Mouse (Mus musculus) embryonic stem cell, embryonic (primary cell): ENCODE measurements at regions not wholly inside any gene's neighbourhood (a gene's known extent, or its start where the extent isn't known, plus 50 kb on each side); places are given as distances from the start of the nearest gene placed in this dataset.

Experiments
- CTCF ChIA-PET, 4 experiments: fragments of 300-600 bp in 2 of 4; fragments of 350-600 bp in 2 of 4; sonication (Branson Sonifier 250); formaldehyde crosslinking; loops; one replicate each; lab custom pipeline; 2022; ENCODE audit warnings: inconsistent platforms in 2 of 4; lab: Charles Lee
- POLR2A ChIA-PET, 4 experiments: fragments of 300-600 bp in 2 of 4; fragments of 350-600 bp in 2 of 4; sonication (Branson Sonifier 250); formaldehyde crosslinking; loops; one replicate each; lab custom pipeline; 2022; ENCODE audit warnings: antibody characterized with exemption in 4 of 4, inconsistent platforms in 1 of 4; lab: Charles Lee

DNA sequence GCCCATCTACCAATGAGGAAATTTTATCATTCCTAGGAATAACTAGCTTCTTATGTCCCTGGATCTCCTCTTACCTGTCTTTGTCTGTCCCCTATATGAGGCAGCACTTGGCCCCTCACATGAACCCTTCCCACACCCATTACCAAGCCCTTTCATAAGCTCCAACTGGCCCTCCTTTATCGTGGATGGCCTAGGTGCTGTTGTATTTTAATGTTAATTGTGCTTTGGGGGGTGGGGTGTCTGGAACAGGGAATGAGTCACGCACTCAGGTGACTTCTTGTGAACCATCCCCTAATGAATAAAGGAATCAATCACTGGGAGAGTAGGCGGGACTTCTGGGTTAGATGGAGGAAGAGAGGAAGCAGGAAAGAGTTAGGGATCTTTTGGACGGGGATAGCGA lies 95.8 kb downstream of the Tmem17 start:
- CTCF ChIA-PET: interaction anchor here in 1 of 4 experiments (1.3 kb wide), 1 partner anchor 10 kb away, joined by 3 read pairs; no protein-coding TSS in a partner anchor
- POLR2A ChIA-PET: interaction anchor here (0.5 to 6.4 kb wide), 37 partner anchors 7 to 808 kb away, joined by 3 to 66 read pairs (median 4); partner anchors contain the start of genes Tmem17 (in 1 of the 4) and Xpo1 (in 1 of the 4)

GRCm38 (mm10) chr11:22608945-22609344 lies 97.1 kb downstream of the Tmem17 start:
- ChIA-PET POLR2A (interaction anchor here (0.7 to 6.4 kb wide), 24 partner anchors 8 to 340 kb away, joined by 3 to 66 read pairs (median 4); no protein-coding TSS in a partner anchor), CTCF (interaction anchor here in 1 of 4 experiments (0.7 kb wide), 1 partner anchor 70 kb away, joined by 5 read pairs; no protein-coding TSS in a partner anchor)

GRCm38 (mm10) chr11:22610433-22611101 lies 98.7 kb downstream of the Tmem17 start:
- POLR2A ChIA-PET: interaction anchor here in 3 of 4 experiments (0.7 to 6.4 kb wide), 24 partner anchors 9 to 1191 kb away, joined by 3 to 66 read pairs (median 4); no protein-coding TSS in a partner anchor
- CTCF ChIA-PET: no interaction called here

GRCm38 (mm10) chr11:22611102-22611869 lies 99.4 kb downstream of the Tmem17 start:
- POLR2A ChIA-PET: interaction anchor here in 3 of 4 experiments (0.9 to 6.4 kb wide), 15 partner anchors 8 to 1191 kb away, joined by 3 to 66 read pairs (median 5); no protein-coding TSS in a partner anchor
- CTCF ChIA-PET: no interaction called here

DNA sequence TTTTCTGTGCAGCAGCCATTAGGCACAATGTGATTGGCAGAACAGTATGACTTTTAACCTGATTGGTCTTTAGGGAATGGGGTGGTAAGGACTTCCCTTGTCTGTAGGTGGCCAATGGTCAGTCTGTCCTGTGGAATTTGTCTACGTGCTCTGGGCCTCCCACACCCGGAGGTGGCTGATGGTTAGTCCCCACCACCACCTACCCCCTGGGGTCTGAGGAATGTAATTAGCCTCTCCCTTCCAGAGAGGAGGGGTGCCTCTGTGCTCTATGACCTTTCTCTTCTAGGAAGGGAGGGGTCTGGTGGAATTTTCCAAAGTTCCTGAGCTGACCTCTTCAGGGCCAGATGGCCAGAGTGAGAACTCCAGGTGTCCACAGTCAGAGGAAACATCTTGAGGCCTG lies 101.6 kb downstream of the Tmem17 start:
- CTCF ChIA-PET: no interaction called here
- POLR2A ChIA-PET: interaction anchor here in 3 of 4 experiments (0.6 to 1.9 kb wide), 6 partner anchors 8 to 232 kb away, joined by 3 to 7 read pairs (median 4); no protein-coding TSS in a partner anchor

DNA sequence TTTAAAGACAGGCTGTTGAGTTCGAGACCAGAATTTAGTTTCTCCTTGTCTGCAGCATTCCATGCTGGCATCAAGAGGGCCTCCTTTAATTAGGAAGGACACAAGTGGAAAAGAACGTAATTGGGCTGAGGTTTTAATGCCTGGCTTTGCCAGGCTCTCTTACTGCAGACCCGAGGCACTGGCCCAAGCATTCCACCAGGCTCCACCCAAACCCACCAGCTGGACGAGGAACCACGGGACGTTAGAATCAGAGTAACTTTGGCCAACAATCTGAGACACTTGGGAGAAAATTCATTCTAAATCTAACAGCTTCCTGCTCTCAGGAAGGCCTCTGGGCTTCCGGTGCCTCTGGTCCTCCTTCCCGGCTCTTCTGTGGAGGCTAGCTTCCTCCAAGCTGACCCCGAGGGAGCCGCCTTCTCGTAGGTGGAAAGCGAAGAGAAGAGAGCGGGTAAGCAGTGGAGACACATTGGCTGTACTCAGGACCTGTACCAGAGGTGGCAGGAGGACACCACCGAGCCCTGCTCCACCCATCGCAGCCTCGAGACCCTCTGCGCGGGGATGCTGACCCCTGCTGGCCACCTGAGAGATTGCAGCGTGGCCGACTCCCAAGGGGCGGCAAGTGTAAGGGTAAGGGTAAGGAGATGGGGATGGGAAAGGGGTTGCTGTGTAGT lies 105.5 kb downstream of the Tmem17 start:
- ChIA-PET CTCF (interaction anchor here in 3 of 4 experiments (0.6 to 2.0 kb wide), 15 partner anchors 10 to 392 kb away, joined by 3 to 8 read pairs (median 3); no protein-coding TSS in a partner anchor), POLR2A (interaction anchor here in 3 of 4 experiments (0.7 to 2.7 kb wide), 21 partner anchors 9 to 382 kb away, joined by 3 to 25 read pairs (median 4); no protein-coding TSS in a partner anchor)

DNA sequence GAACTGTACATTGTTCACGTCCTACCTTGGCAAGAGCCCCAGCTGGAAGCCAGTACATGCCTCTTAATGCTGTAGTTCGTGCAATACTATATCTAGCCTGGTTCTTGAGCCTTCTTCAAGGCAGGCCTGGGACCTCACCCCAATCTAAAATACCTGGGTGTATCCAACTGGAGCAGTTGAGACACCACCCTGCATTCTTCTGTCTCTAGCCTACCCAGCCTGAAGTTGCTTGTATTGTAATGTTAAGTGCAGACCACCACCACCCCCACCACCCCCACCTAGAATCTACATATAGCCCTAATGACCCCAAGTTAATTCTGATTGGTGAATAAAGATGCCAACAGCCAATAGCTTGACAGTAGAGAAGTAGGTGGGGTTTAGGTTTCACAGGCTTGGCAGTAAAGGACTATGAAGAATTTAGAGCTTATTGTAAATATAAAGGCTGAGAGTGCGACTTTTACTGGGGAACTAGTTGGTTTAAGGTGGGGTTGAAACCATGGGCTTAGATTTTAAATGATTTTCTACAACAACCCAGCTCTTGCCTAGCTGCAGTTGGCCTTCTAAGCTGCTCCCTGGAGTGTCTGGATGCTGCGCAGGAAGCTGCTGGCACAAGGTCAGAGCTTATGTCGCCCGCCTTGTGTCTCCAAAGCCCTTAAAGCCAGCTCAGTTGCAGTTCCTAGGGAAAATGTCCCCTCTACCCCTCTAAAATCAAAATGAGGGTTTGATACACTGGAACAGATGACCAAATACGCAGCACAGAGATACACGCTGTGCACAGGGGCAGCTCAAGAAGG lies 109.2 kb downstream of the Tmem17 start:
- ChIA-PET POLR2A (interaction anchor here (0.5 to 3.3 kb wide), 126 partner anchors 9 to 1989 kb away, joined by 3 to 66 read pairs (median 4); partner anchors contain the start of genes Cct4 (in 2 of the 4), Commd1 (in 2 of the 4), Gm28048 (in 2 of the 4) and Tmem17 (in 2 of the 4)), CTCF (interaction anchor here (0.6 to 1.3 kb wide), 12 partner anchors 8 to 1328 kb away, joined by 3 to 5 read pairs (median 3); no protein-coding TSS in a partner anchor)

DNA sequence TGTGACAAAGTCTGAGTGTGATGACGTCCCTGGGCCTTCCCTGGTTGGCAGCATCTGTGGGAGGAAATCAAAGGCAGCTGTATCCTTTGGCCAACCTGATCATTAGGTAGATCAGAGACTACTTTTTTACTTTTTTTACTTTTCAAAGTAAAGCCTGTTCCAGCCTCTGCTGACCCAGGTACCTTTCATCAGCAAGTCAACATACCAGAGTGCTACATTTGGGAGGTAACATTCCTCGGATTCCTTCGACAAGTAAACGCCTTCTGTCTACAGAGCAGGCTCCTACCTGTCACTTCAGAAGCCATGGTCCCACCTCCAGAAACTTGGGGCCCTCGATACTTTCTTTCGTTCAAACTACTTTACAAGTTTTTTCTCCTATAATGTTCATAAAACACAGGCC lies 110.0 kb downstream of the Tmem17 start:
- CTCF ChIA-PET: interaction anchor here in 3 of 4 experiments (0.8 to 1.3 kb wide), 4 partner anchors 8 to 347 kb away, joined by 3 to 5 read pairs (median 4); no protein-coding TSS in a partner anchor
- POLR2A ChIA-PET: interaction anchor here (0.6 to 3.3 kb wide), 57 partner anchors 8 to 634 kb away, joined by 3 to 66 read pairs (median 5); partner anchors contain the start of genes B3gnt2 (in 1 of the 4), Cct4 (in 1 of the 4), Commd1 (in 1 of the 4) and Gm28048 (in 1 of the 4)

- CTCF ChIA-PET: no interaction called here
Measured at GRCm38 (mm10) chr11:22622496-22622997, 110.7 kb downstream of the Tmem17 start.

GRCm38 (mm10) chr11:22626407-22626806 lies 114.5 kb downstream of the Tmem17 start:
- ChIA-PET CTCF (interaction anchor here (0.6 to 1.4 kb wide), 7 partner anchors 10 to 472 kb away, joined by 3 to 7 read pairs (median 4); no protein-coding TSS in a partner anchor), POLR2A (interaction anchor here in 1 of 4 experiments (0.8 to 2.6 kb wide), 3 partner anchors 18 to 345 kb away, joined by 3 to 11 read pairs (median 3); no protein-coding TSS in a partner anchor)

More at GRCm38 (mm10) chr11:22622496-22622997, 110.7 kb downstream of the Tmem17 start:
- POLR2A ChIA-PET: interaction anchor here in 3 of 4 experiments (0.9 to 3.3 kb wide), 10 partner anchors 8 to 349 kb away, joined by 3 to 66 read pairs (median 12); partner anchors contain the start of genes Tmem17 (in 1 of the 3) and Zrsr1 (in 1 of the 3)

DNA sequence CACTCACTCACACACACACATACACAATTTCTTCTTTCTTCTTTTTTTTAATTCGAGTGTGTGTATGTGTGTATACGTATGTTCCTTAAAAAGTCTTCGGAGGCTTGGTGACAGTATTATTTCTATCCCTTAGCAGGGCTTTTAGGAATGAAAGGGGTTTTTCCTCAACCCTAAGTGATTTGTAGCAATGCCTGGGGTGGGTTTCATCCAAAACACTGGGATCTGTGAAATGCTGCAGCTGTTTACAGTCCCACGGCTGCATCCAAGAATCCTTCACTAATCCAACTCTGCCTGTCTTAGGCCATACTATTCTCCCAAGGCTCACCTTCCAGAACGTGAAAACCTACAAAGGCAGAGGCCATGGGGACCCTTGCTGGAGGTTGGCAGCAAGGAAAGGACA lies 116.6 kb downstream of the Tmem17 start:
- ChIA-PET POLR2A (interaction anchor here (0.6 to 5.0 kb wide), 17 partner anchors 7 to 639 kb away, joined by 3 to 34 read pairs (median 6); partner anchors contain the start of gene Cct4 (in 1 of the 4)), CTCF (interaction anchor here in 3 of 4 experiments (0.6 to 0.7 kb wide), 3 partner anchors 11 to 394 kb away, joined by 3 to 10 read pairs (median 4); no protein-coding TSS in a partner anchor)

- ChIA-PET POLR2A (interaction anchor here (0.5 to 5.0 kb wide), 37 partner anchors 7 to 953 kb away, joined by 3 to 34 read pairs (median 3); partner anchors contain the start of genes Cct4 (in 1 of the 4), Tmem17 (in 1 of the 4) and Zrsr1 (in 1 of the 4)), CTCF (interaction anchor here (0.6 to 2.2 kb wide), 9 partner anchors 8 to 395 kb away, joined by 3 to 12 read pairs (median 4); no protein-coding TSS in a partner anchor)
Measured at GRCm38 (mm10) chr11:22628979-22629378, 117.1 kb downstream of the Tmem17 start.

- CTCF ChIA-PET: interaction anchor here in 3 of 4 experiments (0.6 to 2.2 kb wide), 7 partner anchors 8 to 327 kb away, joined by 3 to 12 read pairs (median 4); no protein-coding TSS in a partner anchor
- POLR2A ChIA-PET: interaction anchor here (0.5 to 5.0 kb wide), 38 partner anchors 8 to 952 kb away, joined by 3 to 34 read pairs (median 3); partner anchors contain the start of genes Cct4 (in 1 of the 4), Gm28048 (in 1 of the 4), Tmem17 (in 1 of the 4) and Zrsr1 (in 1 of the 4)
Measured at GRCm38 (mm10) chr11:22629581-22629980, 117.7 kb downstream of the Tmem17 start.

- ChIA-PET CTCF (interaction anchor here in 3 of 4 experiments (0.5 to 2.4 kb wide), 8 partner anchors 9 to 327 kb away, joined by 3 to 28 read pairs (median 4); no protein-coding TSS in a partner anchor), POLR2A (interaction anchor here in 3 of 4 experiments (0.6 to 5.0 kb wide), 27 partner anchors 8 to 1036 kb away, joined by 3 to 34 read pairs (median 5); partner anchors contain the start of genes Cct4 (in 1 of the 3), Gm28048 (in 1 of the 3) and Pex13 (in 1 of the 3))
Measured at GRCm38 (mm10) chr11:22629991-22630390, 118.1 kb downstream of the Tmem17 start.

- CTCF ChIA-PET: interaction anchor here in 3 of 4 experiments (0.6 to 2.4 kb wide), 5 partner anchors 10 to 334 kb away, joined by 3 to 28 read pairs (median 5); no protein-coding TSS in a partner anchor
- POLR2A ChIA-PET: interaction anchor here (0.6 to 5.0 kb wide), 13 partner anchors 9 to 1035 kb away, joined by 3 to 34 read pairs (median 4); partner anchors contain the start of genes B3gnt2 (in 1 of the 4), Gm28048 (in 1 of the 4) and Pex13 (in 1 of the 4)
Measured at GRCm38 (mm10) chr11:22630982-22631381, 119.1 kb downstream of the Tmem17 start.
